Mouse (Mus musculus) hematopoietic stem cell, adult 5-6 weeks (primary cell): ENCODE results near the gene Stox2. TPM values are rescaled to one million over a fixed set of nuclear protein-coding genes. Genes with fewer than 3 reads are reported as not detected.

ENCODE experiments used
- ATAC-seq, 2 experiments: fragments of 125-278 bp in 1 of 2; replicated peaks in 1 of 2; 2 replicates each; pipeline ENCODE4 v1.8.0; 2016 to 2017; ENCODE audit warnings: inconsistent platforms in 2 of 2, mild to moderate bottlenecking in 2 of 2, moderate number of reproducible peaks in 2 of 2, low read depth in 1 of 2, moderate TSS enrichment in 1 of 2; ENCODE audit not compliant: low FRiP score in 2 of 2, poor library complexity in 2 of 2, severe bottlenecking in 2 of 2, insufficient read depth in 1 of 2, low TSS enrichment in 1 of 2
- total RNA-seq: library from RNA; stranded (forward); fragments of 172-1452, 232-1000 nt; gene quantifications from 2 replicates; pipeline ENCODE4 v1.2.3, GENCODE M21; 2017

Gene Stox2
- total RNA-seq, 1 experiment from 2014 or later: 0.25 TPM

DNA sequence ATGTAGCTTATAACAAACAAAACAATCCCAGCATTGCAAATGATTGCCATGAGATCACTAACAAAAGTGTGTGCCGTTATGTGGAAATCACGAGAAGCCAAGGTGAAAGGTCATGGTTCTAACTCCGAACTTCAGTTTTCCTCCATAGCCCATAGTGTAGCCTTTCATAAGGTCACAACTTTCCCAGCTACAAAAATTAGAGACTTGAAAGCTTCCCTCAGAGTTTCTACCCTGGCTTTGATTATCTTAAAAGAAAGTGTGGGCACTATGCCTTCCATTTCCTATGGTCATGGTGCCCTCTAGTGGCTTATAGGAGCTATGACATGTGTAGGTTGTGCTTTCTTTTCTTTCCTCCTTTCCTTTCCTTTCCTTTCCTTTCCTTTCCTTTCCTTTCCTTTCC, 74.6 kb downstream of the Stox2 start:
- peak in 1 of 2 experiments; percentile 43; a peak in 1 of 4 replicates for ATAC-seq

GRCm38 (mm10) chr8:47371081-47371480, 75.1 kb downstream of the Stox2 start:
- no peak for ATAC-seq

DNA sequence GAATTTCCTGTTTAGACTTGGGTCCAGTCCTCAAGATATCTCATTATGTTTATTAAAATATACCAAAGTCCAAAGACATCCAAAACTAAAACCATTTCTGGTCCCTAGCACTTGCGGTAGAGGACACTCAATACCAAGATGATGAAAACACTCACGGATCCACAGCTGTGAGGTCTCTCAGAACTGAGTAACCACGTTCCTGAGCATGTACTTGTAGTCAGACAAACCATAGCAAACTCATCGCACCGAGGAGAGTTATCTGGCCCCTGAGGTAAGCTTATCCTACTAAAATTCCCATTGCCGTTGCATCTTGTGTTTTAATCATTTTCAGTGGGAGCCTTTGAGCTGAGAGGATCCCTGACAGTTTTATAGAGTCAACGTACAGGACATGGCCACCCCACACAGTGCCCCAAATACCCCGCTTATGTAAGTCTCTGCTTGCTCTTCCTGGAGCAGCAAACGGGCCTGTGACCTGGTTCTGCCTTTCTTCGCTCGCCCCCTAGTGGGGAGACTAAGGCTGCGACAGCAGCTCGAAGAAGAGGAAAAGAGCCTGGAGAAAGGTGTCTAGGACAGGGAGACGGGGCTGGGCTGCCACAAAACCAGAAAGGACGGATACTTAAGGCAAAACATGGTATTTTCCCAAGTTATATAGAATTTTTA, 75.6 kb downstream of the Stox2 start:
- peak; percentile 86 to 87 for ATAC-seq

DNA sequence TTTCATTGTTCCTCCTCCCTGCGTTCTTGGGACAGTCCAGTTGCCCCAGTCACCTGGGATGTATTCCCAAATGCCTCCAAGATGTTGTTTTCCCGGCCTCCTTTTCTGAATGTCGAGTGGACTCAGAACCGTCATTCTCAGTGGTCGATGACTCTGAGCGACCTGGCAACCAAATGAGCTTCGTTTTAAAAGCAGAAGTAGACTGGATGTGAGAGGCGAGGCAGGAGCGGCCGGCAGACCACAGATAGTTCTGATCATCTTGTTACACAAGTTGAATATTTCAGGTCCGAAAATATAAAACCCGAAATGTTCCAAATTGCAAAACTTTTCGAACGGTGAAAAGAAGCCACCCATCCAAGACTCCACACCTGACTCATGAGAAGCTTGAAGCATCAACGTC, 76.2 kb downstream of the Stox2 start:
- peak in 1 of 2 experiments; percentile 51; a peak in 2 of 4 replicates for ATAC-seq

DNA sequence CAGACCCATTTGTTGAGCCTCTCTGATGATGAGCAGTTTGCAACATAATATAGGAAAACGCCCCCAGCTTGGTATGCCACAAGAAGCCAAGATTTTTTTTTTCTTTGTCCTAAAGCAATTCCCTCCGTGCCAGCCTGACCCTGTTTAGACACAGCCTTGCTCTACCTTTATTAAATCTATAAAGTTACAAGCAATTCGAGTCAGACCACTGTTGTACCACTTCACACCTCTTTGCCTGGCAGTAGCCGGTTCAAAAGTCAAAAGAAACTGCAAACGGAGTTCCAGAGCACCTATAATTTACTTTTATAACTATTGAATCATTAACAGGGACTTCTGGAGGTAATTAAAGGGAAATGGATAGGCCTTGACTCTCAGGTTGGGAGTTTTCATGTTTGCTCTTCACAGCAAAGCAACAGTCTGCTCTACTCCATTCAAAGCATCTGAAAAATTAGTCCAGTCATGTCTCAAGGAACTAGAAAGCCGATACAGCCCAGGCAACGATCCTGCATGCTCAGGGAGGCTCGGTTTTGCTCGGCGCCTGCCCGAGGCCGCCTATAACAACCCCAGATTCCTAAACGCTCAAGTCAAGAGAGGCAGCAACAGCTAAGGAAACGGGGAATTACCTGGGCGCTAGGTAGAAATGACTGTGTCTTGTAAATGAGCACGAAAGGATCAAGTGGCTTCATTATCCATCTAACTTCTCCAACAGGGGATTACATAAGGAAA, 77.0 kb downstream of the Stox2 start:
- ATAC-seq: no peak

DNA sequence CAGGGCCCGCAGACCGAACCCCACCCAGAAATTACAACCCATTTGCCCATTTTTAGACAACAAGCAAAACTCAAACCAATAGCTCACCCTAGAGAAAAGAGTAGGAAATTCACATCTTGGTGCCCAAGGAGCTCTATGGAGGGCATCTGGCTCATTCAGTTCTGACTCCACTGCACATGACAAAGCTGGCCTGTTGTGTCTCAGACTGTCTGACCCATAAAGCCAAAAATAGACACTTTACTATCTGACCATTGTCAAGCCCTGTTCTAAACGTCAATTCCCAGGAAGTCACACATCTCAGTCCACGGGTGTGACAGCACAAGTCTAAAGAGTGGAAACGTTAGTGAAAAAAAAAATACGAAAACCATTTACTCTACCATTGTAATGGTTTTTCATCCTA, 79.1 kb downstream of the Stox2 start:
- ATAC-seq: no peak

DNA sequence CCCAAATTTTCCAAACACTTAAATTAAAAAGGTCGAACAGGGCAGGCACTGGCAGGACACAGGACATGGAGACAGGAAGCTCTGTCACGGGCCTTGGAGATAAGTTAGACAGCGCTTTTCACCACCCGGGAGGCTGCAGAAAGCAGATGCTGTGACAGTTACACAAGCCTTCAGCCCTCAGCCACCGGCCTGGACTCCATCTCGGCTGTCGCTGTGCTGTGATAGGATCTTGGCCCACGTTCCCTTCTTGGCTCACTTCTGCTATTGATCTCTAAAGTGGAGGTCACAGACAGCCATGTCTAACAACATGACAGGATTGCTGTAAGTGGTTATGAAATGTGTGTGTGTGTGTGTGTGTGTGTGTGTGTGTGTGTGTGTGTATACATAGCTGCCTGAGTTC, 82.9 kb downstream of the Stox2 start:
- ATAC-seq: 0 out of 4 replicates have a peak, but pooled peaks of 1 of the 2 experiments have one; percentile 21

DNA sequence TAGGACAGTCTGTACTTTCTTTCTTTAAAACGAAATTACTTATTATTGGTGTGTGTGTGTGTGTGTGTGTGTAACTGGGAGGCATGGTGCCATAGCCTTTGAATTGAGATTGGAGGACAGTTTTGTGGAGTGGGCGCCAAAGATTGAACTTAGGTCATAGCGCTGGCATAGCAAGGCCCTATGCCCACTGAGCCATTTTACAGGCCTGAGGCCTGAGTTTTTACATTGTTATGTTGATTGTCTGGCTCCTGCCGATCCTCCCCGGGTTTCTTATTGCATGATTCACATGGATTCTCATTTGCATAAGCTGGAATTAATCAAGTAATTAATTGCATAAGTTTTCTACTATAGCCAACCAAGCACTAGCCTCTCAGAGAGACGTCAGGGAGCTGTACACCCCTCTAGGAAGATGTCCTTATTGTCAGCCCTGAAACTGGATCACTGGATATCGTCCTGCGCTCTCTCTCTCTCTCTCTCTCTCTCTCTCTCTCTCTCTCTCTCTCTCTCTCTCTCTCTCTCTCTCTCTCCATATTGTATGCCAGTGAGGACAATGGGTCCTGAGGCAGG, 90.7 kb downstream of the Stox2 start:
- ATAC-seq: no peak

DNA sequence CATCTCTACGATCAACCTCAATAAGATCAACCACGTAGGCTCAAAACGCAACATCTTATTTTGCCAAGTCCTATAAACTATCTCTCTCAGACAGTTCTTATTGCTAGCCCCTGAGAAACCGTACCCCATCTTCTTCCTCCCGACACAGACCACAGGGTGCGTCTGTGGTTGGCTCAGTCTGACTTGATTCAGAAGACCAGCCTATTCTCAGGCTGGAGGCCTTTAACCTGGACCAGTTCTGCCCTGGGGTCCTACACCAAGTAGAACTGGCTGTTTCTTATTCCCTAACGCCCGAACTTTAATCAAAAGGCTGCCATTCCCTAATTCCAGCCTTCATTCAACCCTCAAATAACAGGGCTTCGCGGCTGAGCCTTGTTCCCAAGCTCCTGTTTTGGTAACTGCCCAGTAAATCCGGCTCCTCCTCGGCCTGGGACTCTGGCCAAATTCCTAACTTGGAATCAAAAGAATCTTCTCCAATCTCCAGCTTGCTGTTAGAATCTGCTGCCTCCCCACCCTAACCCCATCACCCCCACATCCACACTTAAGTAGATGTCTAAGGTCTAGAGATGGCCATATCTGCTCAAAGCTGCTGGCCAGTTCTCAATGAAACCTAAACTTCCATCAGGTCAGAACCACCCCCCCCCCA, 91.5 kb downstream of the Stox2 start:
- no peak for ATAC-seq

GRCm38 (mm10) chr8:47351914-47352701, 94.1 kb downstream of the Stox2 start:
- ATAC-seq: peak; percentile 24 to 40; a peak in 1 of 4 replicates

GRCm38 (mm10) chr8:47349082-47349481, 97.1 kb downstream of the Stox2 start:
- no peak for ATAC-seq

GRCm38 (mm10) chr8:47347809-47348208, 98.4 kb downstream of the Stox2 start:
- peak; percentile 81 to 86 for ATAC-seq

DNA sequence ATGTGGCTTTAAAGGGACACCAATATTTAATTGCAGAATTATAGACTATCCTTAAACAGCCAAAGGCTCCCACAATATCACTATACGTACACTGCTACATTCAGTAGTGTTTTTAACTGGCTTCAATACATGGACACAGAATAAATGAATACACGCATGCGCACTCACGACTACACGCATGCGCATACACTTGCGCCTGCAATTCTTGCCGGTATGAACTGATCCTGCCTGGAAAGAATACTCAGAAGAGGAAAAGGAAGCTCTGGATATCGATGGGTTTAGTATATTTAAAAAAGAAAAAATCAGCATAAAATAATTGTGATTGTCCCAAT, 100.4 kb downstream of the Stox2 start:
- ATAC-seq: no peak

GRCm38 (mm10) chr8:47345085-47345771, 100.9 kb downstream of the Stox2 start:
- no peak for ATAC-seq

GRCm38 (mm10) chr8:47341474-47341873, 104.7 kb downstream of the Stox2 start:
- ATAC-seq: no peak

DNA sequence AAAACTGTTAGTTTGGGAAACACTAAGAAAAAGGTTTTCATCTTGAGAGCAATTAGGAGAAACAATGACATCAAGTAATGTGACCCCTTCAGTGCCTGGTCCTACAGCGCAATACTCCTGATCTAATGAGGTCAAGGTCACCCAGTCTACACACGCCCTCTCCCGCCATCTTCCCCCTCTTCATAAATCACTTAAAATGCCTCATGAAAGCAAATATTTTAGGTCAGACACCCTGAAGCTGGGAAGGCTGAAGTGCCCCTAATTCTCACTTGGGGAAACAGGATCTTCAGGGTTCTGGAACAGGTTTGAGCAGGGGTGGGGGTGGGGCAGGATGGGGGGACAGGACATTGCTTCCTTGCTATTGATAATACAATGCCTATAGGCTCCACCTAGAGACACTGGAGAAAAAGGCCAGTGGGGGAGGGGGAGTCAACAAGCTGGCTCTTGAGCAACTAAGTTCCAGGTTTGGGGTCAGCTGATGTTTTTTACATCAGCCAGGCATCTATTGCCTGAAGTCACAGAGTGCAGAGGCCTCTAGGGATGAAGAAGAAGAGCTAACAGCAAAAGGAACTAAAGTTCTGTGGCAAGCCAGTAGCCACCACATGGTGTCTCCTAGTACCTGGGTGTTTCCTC, 107.4 kb downstream of the Stox2 start:
- ATAC-seq: no peak

- no peak for ATAC-seq
These were observed 109.7 kb downstream of the Stox2 start for GRCm38 (mm10) chr8:47336433-47336832.
